Mouse (Mus musculus): Measurements from ENCODE around the gene Cdc42. TPM values are rescaled to one million over a fixed set of nuclear protein-coding genes. Genes with fewer than 3 reads are reported as not detected.

Cdc42 gene
- polyA plus RNA-seq, 1 experiment from 2014 or later, result 940 TPM

DNA sequence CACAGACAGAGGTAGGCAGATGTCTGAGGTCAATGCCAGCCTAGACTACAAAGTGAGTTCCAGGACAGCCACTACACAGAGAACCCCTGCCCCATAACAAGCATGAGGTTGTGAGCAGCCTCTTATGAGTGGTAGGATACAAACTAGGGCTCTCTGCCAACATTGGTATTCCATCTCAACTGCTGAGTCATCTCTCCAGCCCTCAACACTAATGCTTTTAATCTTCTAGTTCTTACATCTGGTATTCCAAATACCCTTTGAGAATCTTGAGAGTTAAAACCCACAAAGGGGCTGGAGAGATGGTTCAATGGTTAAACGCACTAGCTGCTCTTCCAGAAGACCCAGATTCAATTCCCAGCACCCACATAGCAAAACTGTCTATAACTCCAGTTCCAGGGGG, 18.1 kb downstream of the Cdc42 start:
- peaks cover 17% of the 10 kb centered on the region for H3K4me1 ChIP-seq (replicated peaks)
- H3K27me3 ChIP-seq, result no peaks in the 10 kb centered on the region
- no peak overlapping the region for H3K4me2 ChIP-seq
- no peak overlapping the region for H3K9ac ChIP-seq
- H3K27ac ChIP-seq (replicated peaks), result no peak overlapping the region
- no peak for ATAC-seq (ENCODE audit: low FRiP score, low read depth)
- H3K36me3 ChIP-seq, result peaks cover 12% of the 10 kb centered on the region
- H3K4me3 ChIP-seq, result no peak overlapping the region
- WGBS, result 79% methylated on average over 1 of the region's 1 CpGs
- no peaks in the 10 kb centered on the region for H3K9me3 ChIP-seq

DNA sequence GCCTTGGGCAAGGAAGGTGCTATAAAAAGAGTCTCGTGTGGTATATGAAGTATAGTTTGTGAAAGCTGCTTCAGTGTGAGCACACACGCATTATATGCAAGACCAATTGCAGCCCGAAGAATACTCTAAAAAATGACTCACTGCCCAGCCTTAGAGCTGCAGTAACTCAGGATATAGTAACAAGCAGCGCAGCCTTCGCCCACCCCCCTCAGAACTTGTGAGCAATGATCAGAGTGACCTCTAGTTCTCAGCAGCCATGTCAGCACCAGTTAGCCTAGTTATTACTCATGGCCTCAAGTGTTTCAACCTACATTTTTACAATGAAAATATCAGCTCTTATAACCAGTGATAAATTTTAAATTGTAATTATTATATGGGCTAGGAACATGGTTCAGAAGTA, 21.1 kb downstream of the Cdc42 start:
- Histone ChIP-seq H3K9ac (no peak overlapping the region), H3K4me3 (no peak overlapping the region), H3K27me3 (no peaks in the 10 kb centered on the region), H3K4me1 (replicated peaks) (peaks cover 17% of the 10 kb centered on the region; the same call in 1 of the 2 replicates), H3K36me3 (peaks cover 29% of the 10 kb centered on the region), H3K9me3 (no peaks in the 10 kb centered on the region), H3K27ac (replicated peaks) (no peak overlapping the region), H3K4me2 (no peak overlapping the region)
- ATAC-seq (ENCODE audit: low FRiP score, low read depth), result no peak
- WGBS, result 88% methylated on average over 5 of the region's 5 CpGs

DNA sequence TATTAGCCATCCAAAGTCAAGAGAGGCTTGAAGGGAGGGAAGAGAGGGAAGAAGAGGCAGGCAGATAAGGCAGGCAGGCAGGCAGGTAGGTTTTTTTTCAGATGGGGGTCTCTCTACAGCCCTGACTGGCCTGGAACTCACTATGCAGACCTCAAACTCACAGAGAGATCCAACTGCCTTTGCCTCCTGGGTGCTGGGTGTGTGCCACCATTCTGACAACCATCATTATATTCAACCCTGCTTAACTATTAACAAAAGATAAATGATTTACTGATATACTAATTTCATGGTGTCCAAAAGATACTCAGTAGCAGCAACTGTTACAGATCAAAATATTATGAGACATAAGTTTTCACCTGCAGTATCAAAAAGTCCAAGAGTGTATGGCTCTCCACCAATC, 25.5 kb downstream of the Cdc42 start:
- H3K9ac ChIP-seq, result no peak overlapping the region
- no peaks in the 10 kb centered on the region for H3K27me3 ChIP-seq
- peaks cover 50% of the 10 kb centered on the region for H3K36me3 ChIP-seq
- H3K27ac ChIP-seq (replicated peaks), result no peak overlapping the region
- no peak overlapping the region for H3K4me3 ChIP-seq
- no peak overlapping the region for H3K4me2 ChIP-seq
- H3K4me1 ChIP-seq (replicated peaks), result peaks cover 9% of the 10 kb centered on the region; the same call in 1 of the 2 replicates
- no peak for ATAC-seq (ENCODE audit: low FRiP score, low read depth)
- H3K9me3 ChIP-seq, result no peaks in the 10 kb centered on the region

DNA sequence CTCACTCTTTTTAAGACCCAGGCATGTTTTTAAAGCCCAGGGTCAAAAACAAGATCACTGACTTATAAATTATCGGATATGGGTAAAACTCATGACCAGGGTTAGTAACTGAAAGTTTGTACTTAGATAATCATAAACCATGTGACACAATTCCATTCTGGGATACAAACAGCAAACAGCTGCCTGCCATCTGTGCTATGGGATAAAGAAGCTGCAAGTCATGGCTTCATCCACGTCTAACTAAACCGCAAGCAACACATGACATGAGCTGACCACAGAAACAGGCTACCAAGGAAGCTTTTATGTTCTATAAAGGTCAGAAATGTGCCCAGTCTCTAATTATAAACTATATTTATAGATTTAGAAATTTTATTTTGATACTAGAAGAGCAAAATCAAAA, 31.0 kb downstream of the Cdc42 start:
- H3K4me3 ChIP-seq, result no peak overlapping the region
- 91% methylated on average over 3 of the region's 3 CpGs for WGBS
- no peaks in the 10 kb centered on the region for H3K4me1 ChIP-seq (replicated peaks)
- H3K36me3 ChIP-seq, result peaks cover 48% of the 10 kb centered on the region
- H3K4me2 ChIP-seq, result no peak overlapping the region
- no peaks in the 10 kb centered on the region for H3K9me3 ChIP-seq
- no peak for ATAC-seq (ENCODE audit: low FRiP score, low read depth)
- H3K27ac ChIP-seq (replicated peaks), result no peak overlapping the region
- H3K27me3 ChIP-seq, result no peaks in the 10 kb centered on the region
- H3K9ac ChIP-seq, result no peak overlapping the region

DNA sequence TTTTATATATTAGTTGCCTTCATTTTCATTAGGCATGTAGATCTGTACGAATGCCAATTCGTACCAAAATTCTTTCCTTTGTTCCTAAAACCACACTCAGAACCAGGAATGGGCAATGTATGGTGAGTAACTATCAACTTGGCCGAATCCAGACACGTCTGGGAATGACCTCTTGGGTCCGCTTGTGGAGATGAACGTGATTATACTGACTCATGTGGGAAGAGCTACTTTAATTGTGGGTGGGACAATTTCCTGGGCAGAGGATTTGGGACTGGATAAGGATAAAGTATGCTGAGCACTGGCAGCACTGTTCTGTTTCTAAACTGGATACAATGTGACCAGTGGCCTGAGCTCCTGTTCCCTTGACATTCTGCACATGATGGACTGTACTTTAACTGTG, 32.6 kb downstream of the Cdc42 start:
- 91% methylated on average over 6 of the region's 6 CpGs for WGBS
- no peaks in the 10 kb centered on the region for H3K4me1 ChIP-seq (replicated peaks)
- H3K27ac ChIP-seq (replicated peaks), result no peak overlapping the region
- peaks cover 56% of the 10 kb centered on the region for H3K36me3 ChIP-seq
- H3K9me3 ChIP-seq, result no peaks in the 10 kb centered on the region
- no peak for ATAC-seq (ENCODE audit: low FRiP score, low read depth)
- no peaks in the 10 kb centered on the region for H3K27me3 ChIP-seq
- H3K4me3 ChIP-seq, result no peak overlapping the region
- no peak overlapping the region for H3K9ac ChIP-seq
- no peak overlapping the region for H3K4me2 ChIP-seq

DNA sequence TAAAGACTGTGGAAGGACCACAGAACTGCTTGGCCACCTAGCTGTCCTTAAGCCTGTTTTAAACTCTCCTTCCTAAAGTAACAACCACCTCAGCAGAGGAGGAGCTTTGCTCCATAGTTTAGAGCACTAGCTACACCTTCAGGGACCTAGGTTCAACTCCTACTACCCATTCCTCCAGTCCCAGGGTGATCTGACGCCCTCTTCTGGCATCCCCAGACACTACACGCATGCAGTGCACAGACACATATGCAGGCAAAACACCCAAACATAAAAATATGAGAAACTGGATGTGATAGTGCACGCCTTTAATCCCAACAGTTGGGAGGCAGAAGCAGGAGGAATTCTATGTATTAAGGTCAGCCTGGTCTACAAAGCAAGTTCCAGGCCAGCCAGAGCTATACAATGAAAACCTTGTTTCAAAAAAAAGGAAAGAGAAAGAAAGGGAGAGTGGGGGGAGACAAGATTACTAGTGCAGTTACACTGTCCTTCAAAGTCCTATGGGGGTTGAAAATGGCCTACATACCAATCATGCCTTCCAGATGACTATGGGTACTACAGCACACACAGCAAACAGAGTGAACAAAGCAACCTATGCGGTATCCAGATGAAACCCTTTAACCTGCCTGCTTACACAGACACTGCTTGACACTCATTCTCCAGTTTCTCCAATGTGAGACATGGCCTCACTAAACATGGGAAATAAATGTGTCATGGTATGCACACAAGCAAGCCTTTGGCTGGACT, 41.3 kb downstream of the Cdc42 start:
- H3K27ac ChIP-seq (replicated peaks), result no peak overlapping the region
- H3K4me1 ChIP-seq (replicated peaks), result no peaks in the 10 kb centered on the region
- WGBS, result 85% methylated on average over 4 of the region's 4 CpGs
- peaks cover 20% of the 10 kb centered on the region for H3K36me3 ChIP-seq
- H3K4me3 ChIP-seq, result no peak overlapping the region
- H3K9me3 ChIP-seq, result no peaks in the 10 kb centered on the region
- no peak for ATAC-seq (ENCODE audit: low FRiP score, low read depth)
- no peak overlapping the region for H3K9ac ChIP-seq
- no peaks in the 10 kb centered on the region for H3K27me3 ChIP-seq
- no peak overlapping the region for H3K4me2 ChIP-seq

DNA sequence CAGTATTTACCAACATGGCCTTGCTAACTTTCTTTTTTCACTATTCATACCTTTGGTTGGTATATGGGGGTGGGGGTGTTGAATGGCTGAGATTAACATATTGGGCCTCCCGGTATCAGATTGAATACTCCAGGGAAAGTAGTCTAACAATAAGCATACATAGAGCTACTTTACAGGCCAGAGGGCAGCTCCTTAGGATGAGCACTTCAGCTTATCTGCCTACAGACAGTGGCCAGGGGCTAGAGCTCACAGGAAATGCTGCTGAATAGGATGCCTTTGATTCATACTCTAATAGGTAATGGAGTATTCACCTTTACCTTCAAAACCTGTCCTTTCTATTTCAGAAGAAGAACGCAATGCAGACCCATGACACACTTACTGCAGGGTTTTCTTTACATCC, 42.5 kb downstream of the Cdc42 start:
- 88% methylated on average over 2 of the region's 2 CpGs for WGBS
- Histone ChIP-seq H3K27ac (replicated peaks) (no peak overlapping the region), H3K36me3 (peaks cover 14% of the 10 kb centered on the region), H3K4me2 (no peak overlapping the region), H3K9ac (no peak overlapping the region), H3K4me1 (replicated peaks) (no peaks in the 10 kb centered on the region), H3K27me3 (no peaks in the 10 kb centered on the region), H3K9me3 (no peaks in the 10 kb centered on the region), H3K4me3 (no peak overlapping the region)
- ATAC-seq (ENCODE audit: low FRiP score, low read depth), result 0 out of 2 replicates have a peak, but pooled peaks have one; percentile 16

DNA sequence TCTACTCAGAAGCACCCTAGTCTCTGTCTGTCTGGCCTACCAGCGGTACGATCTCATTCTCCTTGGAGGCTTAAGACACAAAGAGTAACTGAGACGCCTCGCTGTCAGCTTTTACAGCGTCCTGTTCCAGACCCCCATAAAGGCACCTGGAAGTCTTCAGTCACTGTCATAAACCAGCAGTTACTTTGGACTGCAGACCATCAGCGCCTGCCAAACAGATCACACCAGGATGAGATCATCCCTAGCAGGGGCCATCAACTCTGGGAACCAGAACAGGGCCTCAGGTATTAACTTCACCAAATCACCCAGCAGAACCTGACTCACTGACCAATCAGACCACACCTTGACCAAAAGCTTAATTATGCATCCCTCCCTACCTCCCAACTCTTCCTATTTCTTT, 43.0 kb downstream of the Cdc42 start:
- no peaks in the 10 kb centered on the region for H3K4me1 ChIP-seq (replicated peaks)
- no peak overlapping the region for H3K4me3 ChIP-seq
- no peak overlapping the region for H3K4me2 ChIP-seq
- no peak overlapping the region for H3K9ac ChIP-seq
- no peaks in the 10 kb centered on the region for H3K27me3 ChIP-seq
- ATAC-seq (ENCODE audit: low FRiP score, low read depth), result no peak; the same call in 1 of the 2 replicates
- WGBS, result 76% methylated on average over 6 of the region's 6 CpGs
- H3K36me3 ChIP-seq, result peaks cover 14% of the 10 kb centered on the region
- no peaks in the 10 kb centered on the region for H3K9me3 ChIP-seq
- H3K27ac ChIP-seq (replicated peaks), result no peak overlapping the region

DNA sequence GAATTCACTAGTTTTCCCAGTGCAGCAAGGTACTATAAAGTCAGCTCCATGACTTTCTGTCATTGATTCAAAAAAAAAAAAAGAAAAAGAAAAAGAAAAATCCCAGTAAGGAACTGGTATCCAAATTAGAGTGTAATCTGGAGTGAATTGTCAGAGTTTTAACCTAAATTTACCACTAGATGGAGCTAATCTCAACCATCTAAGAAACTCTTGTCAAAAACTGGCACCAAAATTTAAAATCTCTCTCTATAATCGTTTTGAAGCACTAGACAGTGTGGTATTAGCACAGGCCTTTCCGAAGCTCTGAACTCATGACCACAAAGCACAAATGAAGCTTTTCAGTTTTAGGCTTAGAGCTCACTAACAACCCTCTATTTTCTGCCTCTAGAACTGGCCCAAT, 44.0 kb downstream of the Cdc42 start:
- H3K4me2 ChIP-seq, result no peak overlapping the region
- H3K4me1 ChIP-seq (replicated peaks), result no peaks in the 10 kb centered on the region
- no peaks in the 10 kb centered on the region for H3K27me3 ChIP-seq
- no peak overlapping the region for H3K27ac ChIP-seq (replicated peaks)
- no peaks in the 10 kb centered on the region for H3K9me3 ChIP-seq
- H3K4me3 ChIP-seq, result no peak overlapping the region
- WGBS, result 60% methylated on average over 2 of the region's 2 CpGs
- no peak for ATAC-seq (ENCODE audit: low FRiP score, low read depth)
- peaks cover 8% of the 10 kb centered on the region for H3K36me3 ChIP-seq
- no peak overlapping the region for H3K9ac ChIP-seq

DNA sequence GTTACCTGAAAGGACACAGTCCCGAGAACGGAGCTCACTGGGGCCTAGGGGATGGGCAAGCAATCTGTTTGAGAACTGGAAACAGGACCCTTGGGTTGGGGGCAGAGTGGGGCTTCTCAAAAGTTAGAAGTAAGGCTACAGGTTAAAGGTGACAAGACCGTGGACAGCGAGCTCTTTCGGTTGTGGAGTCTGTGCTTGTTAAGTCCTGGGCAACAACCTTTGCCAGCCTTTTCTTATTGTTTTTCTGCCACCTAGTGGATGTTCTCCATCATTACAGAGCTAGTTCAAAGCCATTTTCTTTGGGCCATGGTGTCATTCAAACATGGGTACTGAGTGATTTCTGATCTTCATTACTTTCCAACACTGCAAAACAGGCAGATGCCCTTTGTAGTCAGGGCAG, 49.1 kb downstream of the Cdc42 start:
- Histone ChIP-seq H3K36me3 (no peaks in the 10 kb centered on the region), H3K4me2 (no peak overlapping the region), H3K4me1 (replicated peaks) (peaks cover 12% of the 10 kb centered on the region), H3K27ac (replicated peaks) (no peak overlapping the region), H3K9me3 (no peaks in the 10 kb centered on the region), H3K9ac (no peak overlapping the region), H3K4me3 (no peak overlapping the region), H3K27me3 (no peaks in the 10 kb centered on the region)
- ATAC-seq (ENCODE audit: low FRiP score, low read depth), result no peak
- 48% methylated on average over 5 of the region's 5 CpGs for WGBS

DNA sequence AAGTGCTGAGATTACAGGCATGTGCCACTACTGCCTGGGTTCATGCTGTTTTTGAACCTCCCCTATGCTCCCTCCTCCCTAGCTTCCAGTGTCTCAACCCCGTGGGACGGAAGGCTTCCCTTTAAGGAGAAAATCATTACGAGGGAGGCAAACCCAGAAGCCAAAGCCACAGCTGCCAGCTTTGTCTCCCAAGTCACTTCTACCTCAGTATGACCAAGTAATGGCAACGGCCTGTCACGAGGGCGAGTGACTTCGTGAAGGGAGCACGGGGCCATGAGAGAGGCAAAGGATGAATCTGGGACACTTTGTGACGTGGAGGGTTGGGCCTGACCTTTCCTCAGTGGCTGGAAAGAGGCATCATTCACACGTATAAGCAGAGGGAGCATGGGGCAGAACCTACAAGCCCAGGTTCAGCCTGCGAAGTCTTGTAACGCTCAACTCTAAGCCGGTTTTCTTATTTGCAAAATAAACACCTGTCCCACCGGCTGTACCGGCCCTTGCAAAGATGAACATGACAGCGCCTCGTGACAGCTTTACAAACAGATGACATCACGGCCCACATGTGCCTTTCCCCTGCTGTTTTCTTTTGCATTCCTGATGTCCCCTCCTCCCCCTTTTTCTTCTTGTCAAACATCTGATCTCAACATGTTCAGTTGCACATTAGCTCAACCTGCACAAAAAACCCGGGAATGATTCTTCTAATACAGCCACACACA, 50.4 kb downstream of the Cdc42 start:
- 72% methylated on average over 19 of the region's 19 CpGs for WGBS
- Histone ChIP-seq H3K4me3 (no peak overlapping the region), H3K36me3 (no peaks in the 10 kb centered on the region), H3K9ac (no peak overlapping the region), H3K9me3 (no peaks in the 10 kb centered on the region), H3K4me1 (replicated peaks) (peaks cover 12% of the 10 kb centered on the region), H3K4me2 (no peak overlapping the region), H3K27ac (replicated peaks) (no peak overlapping the region), H3K27me3 (no peaks in the 10 kb centered on the region)
- no peak for ATAC-seq (ENCODE audit: low FRiP score, low read depth)

DNA sequence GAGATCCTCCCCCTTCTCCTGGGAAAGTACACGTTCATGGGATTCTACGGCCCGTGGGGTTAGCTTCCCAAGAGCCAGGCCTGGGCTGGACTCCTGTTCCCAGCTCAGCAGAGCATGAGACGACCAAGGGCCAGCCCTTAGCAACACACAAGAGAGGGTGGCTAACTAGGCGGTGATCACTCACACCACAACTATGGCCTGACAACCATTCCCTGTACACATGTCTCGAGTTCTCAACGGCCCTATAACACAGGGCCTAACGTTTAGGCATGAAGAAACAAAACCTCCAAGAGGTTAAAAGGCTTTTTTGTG, 51.0 kb downstream of the Cdc42 start:
- Histone ChIP-seq H3K27me3 (no peaks in the 10 kb centered on the region), H3K9me3 (no peaks in the 10 kb centered on the region), H3K4me1 (replicated peaks) (peaks cover 12% of the 10 kb centered on the region), H3K4me3 (no peak overlapping the region), H3K9ac (no peak overlapping the region), H3K27ac (replicated peaks) (no peak overlapping the region), H3K36me3 (no peaks in the 10 kb centered on the region), H3K4me2 (no peak overlapping the region)
- 39% methylated on average over 8 of the region's 8 CpGs for WGBS
- no peak for ATAC-seq (ENCODE audit: low FRiP score, low read depth)
